Mouse (Mus musculus): ENCODE measurements around the gene Ccl20.
A peak's percentile ranks its signal among the peaks of the same experiment; 100 is the strongest.

The Ccl20 gene

DNA sequence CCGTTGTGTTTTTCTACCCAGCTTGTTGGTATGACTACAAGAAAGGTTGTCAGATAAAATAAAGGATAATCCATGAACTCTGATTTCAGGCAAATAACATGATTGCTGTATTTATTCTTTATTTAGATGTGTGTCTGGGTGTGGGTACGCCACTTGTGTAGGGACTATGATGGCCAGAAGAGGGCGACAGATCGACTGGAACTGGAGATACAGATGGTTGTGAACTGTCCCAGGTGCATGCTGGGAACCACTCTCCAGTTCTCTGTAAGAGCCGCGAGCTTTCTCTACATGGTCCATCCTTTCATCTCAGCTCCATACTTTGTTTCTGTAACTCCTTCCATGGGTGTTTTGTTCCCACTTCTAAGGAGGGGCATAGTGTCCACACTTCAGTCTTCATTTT, 22.2 kb downstream of the Ccl20 start:
- DNase-seq (ENCODE audit: low read depth, low spot score): no peak

DNA sequence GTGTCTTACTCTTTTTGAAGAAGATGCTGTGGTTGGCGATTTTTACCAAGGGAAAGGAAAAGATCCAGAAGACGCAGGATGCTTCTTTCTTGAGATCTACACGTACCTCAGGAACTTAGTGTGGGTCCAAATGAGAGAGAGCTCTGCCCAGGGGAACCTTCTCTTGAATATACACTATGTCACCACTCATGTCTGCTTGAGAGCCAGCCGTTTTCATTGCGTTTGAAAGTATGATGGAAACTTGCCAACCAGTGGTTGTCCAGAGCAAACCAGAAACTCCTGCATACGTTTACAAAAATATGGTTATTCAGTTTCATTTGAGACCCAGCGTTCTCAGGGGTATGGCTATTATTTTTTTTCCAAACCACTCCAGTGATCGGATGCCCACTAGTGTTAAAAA, 24.9 kb downstream of the Ccl20 start:
- DNase-seq (ENCODE audit: low read depth, low spot score): no peak

DNA sequence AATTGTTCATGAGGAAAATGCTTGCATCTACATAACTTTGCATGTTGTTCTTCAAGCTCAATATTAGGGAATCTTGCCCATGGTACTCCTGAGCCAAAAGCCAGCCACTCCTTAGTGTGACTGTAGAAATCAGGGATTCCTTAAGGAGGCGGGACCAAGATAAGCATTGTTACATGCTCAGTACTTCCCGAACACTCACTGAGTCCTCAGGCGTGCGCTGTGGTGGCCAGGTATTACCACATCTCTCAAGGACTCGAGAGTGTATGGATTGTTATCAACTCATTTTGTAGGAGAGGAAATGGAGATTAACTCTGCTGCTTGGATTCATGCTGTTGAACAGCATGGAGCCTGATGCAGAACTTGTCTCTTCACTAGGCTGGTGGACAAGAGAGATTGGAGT, 25.5 kb downstream of the Ccl20 start:
- no peak for DNase-seq (ENCODE audit: low read depth, low spot score)

DNA sequence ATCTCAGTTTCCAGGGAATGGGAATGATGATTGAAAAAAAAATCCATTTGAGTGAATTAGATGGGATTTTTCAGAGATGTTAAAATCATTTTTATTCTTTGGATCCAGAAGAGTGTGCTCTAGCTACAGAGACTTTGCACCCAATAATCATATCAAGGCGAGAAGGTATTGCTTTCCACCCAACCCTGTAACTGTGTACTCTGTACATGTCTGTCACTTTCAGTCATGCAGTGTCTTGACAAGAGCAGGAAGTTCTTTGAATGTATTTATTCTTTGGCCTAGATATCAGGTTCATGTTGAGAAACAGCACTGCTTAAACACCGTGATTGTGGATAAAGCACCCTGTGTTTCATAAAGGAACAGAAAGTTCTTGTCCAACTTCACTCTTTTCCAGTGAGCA, 30.0 kb downstream of the Ccl20 start:
- no peak for DNase-seq (ENCODE audit: low read depth, low spot score)

DNA sequence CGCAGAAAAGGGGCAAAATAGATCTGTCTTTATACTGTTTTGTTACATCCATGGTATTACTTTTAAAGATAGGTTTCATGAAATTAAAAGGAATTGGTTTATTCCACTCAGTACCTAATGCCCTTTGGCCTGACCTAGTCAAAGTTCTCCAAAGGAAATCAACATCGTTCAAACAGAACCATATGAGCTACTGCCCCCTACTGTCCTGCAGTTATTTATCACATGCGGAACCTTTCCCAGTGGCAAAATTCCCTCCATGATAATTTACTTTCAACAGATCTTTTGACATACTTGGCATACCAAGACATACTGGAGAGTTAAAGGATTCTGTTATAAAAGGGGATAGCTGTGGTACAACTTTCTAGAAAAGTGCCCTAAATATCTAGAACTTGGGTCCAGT, 33.7 kb downstream of the Ccl20 start:
- DNase-seq (ENCODE audit: low read depth, low spot score): no peak

DNA sequence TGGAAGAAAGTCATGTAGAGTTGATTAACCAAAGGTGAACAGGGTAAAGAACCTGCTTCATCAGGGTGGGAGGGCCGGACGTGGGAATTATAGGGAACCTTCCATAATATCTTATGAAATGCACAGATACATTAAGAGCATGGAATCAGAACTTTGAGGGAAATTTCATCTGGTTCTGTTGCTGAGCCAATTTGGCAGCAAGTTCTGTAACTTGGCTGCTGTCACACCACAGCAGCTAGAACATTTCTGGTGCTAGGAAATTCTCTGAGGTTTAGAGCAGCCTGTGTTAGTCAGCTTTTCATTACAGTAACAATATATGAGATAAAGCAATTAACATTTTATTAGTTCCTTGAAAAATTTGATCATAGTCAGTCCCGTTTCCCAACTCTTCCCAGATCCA, 36.4 kb downstream of the Ccl20 start:
- DNase-seq (ENCODE audit: low read depth, low spot score): no peak

DNA sequence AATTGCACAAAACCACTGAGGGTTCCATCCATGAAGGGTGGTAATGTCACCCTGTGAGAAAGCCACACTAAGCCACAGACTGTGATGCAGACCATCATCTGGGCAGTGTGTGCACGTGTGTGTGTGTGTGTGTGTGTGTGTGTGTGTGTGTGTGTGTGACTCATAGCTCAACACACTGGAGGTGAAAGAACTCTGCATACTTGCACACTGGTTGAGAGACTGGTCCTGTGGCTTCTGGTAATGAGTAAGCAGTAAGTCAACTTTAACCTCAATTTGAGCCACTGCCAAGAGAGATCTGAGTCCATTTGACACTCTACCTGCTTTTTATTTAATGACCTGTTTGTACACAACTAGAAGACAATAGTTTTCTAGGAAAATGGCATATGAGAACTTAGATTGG, 40.3 kb downstream of the Ccl20 start:
- DNase-seq (ENCODE audit: low read depth, low spot score): no peak

DNA sequence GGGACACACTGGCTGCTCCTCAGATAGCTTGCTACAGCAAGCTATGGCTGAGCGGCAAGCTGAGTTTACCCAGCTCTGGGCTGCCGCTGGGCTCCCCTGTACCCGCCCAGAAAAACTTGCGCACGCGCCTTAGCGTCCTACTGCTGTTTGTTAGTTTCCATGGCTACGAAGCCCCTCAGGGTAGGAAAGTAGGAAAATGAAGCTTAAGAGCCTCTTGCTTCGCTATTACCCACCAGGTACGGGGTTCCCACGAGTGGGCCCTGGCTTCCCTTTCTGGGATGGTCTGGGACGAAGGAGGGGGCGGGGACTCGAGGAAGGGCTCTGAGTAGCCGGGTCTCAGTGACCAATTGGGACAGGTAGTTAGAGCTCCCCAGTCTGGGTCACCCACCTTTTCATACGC, 43.0 kb downstream of the Ccl20 start, which contains the start of gene Daw1:
TSS of gene Daw1 (plus strand) at position 150 of the 400 bp plus-strand sequence.
- DNase-seq (ENCODE audit: low read depth, low spot score): peak; percentile 11

DNA sequence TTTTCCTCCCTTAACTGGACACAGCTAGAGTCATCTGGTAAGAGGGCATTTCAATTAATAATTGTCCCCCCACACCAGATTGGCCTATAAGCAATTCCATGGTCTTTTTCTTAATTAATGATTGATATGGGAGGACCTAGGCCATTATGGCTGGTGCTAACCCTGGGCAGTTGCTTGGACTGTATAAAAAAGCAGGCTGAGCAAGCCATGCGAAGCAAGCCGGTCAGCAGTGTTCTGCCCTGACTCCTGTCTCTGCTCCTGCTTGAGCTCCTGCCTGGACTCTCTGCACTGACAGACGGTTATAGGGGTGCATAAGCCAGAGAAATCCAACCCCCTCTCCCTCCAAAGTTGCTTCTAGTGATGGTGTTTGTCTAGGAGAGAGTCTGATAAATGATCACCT, 45.1 kb downstream of the Ccl20 start:
- DNase-seq (ENCODE audit: low read depth, low spot score): no peak

DNA sequence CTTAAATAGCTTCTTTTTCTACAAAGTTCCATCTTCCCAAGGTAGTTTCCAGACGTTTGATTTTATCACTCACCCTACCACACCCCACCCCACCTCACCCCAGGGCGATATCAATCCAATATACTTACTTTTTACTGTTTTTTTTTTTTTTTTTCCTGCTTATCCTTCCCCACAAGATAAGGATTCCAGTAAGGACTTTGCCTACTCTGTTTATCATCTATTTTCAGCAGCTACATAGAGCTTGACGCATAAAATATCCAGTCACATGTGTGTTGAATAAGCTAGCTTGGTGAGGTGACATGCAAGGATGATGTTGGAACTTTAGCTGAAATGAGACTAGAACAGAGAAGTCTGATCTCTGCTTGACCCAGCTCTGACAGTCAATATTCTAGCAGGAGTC, 47.5 kb downstream of the Ccl20 start:
- no peak for DNase-seq (ENCODE audit: low read depth, low spot score)
